Mouse (Mus musculus) spleen, adult 12 weeks (tissue): ENCODE data around the gene Htr7.

ENCODE experiments used
- DNase-seq: peaks from one replicate; pipeline ENCODE4 v3.0.0; 2022; ENCODE audit warnings: low spot score

Htr7 gene

GRCm38 (mm10) chr19:36057231-36057811 is at the start of gene Htr7:
Gene Htr7, minus strand, starts transcription at chr19:36057507.
- no peak for DNase-seq

GRCm38 (mm10) chr19:36103909-36104308 is 46.6 kb upstream of the Htr7 start:
- no peak for DNase-seq

GRCm38 (mm10) chr19:36098916-36099315 is 41.6 kb upstream of the Htr7 start:
- no peak for DNase-seq

GRCm38 (mm10) chr19:36098265-36098664 is 41.0 kb upstream of the Htr7 start:
- no peak for DNase-seq

GRCm38 (mm10) chr19:36097194-36097593 is 39.9 kb upstream of the Htr7 start:
- no peak for DNase-seq

GRCm38 (mm10) chr19:36090781-36091180 is 33.5 kb upstream of the Htr7 start:
- no peak for DNase-seq

- DNase-seq, result peak; percentile 70
Observed at GRCm38 (mm10) chr19:36083262-36084225, 26.2 kb upstream of the Htr7 start, which contains the start of gene Rpp30. Gene Rpp30, plus strand, starts transcription at chr19:36083716.

GRCm38 (mm10) chr19:36082606-36083261 is 25.4 kb upstream of the Htr7 start:
- DNase-seq, result no peak

GRCm38 (mm10) chr19:36062801-36063529 is 5.7 kb upstream of the Htr7 start:
- no peak for DNase-seq

- no peak for DNase-seq
Observed at GRCm38 (mm10) chr19:36056502-36057221, 645 bp downstream of the Htr7 start.

- DNase-seq, result no peak
Observed at GRCm38 (mm10) chr19:36046046-36046445, 11.3 kb downstream of the Htr7 start.

- DNase-seq, result no peak
Observed at GRCm38 (mm10) chr19:36014836-36015235, 42.5 kb downstream of the Htr7 start.

GRCm38 (mm10) chr19:36006277-36006676 is 51.0 kb downstream of the Htr7 start:
- peak; percentile 1 for DNase-seq

GRCm38 (mm10) chr19:36004961-36005360 is 52.3 kb downstream of the Htr7 start:
- DNase-seq, result no peak

GRCm38 (mm10) chr19:36002476-36003445 is 54.5 kb downstream of the Htr7 start:
- no peak for DNase-seq

- DNase-seq, result no peak
Observed at GRCm38 (mm10) chr19:36001512-36001911, 55.8 kb downstream of the Htr7 start.

GRCm38 (mm10) chr19:36000955-36001354 is 56.4 kb downstream of the Htr7 start:
- no peak for DNase-seq

- DNase-seq, result no peak
Observed at GRCm38 (mm10) chr19:35997384-35997783, 59.9 kb downstream of the Htr7 start.

- no peak for DNase-seq
Observed at GRCm38 (mm10) chr19:35987461-35987860, 69.8 kb downstream of the Htr7 start.

- DNase-seq, result no peak
Observed at GRCm38 (mm10) chr19:35974681-35975080, 82.6 kb downstream of the Htr7 start.
